ENCODE assay signal across 16 mouse cellular contexts in genomic region chr5:43845083-43845482, GRCm38 (mm10). TPM values are rescaled to one million over a fixed set of nuclear protein-coding genes. Genes with fewer than 3 reads are reported as not detected.
"Had no signal": no experiment of that assay in that cellular context is flagged by ENCODE, and none has a peak within 500 bp of the region (broad histone marks: within the 10 kb centered on the region; RNA-seq: fewer than 3 reads in every experiment).

No protein-coding gene starts in this region.

- H3K4me2 ChIP-seq: limb, embryonic 12.5 days; liver, embryonic 13.5 days; lung, embryonic 15.5 days; midbrain, embryonic 11.5 days; stomach, embryonic 15.5 days had no signal

- H3K27me3 ChIP-seq: limb, embryonic 12.5 days; liver, embryonic 13.5 days; lung, embryonic 15.5 days; stomach, embryonic 15.5 days had no signal

- H3K4me1 ChIP-seq: liver, embryonic 13.5 days; stomach, embryonic 15.5 days had no signal

- DNase-seq: kidney, postnatal 10 days; kidney, postnatal 4 days; liver; liver, embryonic 13.5 days; liver, postnatal 0 days; lung, postnatal 14 days had no signal

- H3K9ac ChIP-seq: limb, embryonic 12.5 days; liver, embryonic 13.5 days; liver, postnatal 0 days; lung, embryonic 15.5 days; stomach, embryonic 15.5 days had no signal

- H3K9me3 ChIP-seq: lung, embryonic 15.5 days; stomach, embryonic 15.5 days had no signal

- H3K36me3 ChIP-seq: limb, embryonic 12.5 days; liver, embryonic 13.5 days; lung, embryonic 15.5 days; stomach, embryonic 15.5 days had no signal

- ATAC-seq: liver, postnatal 0 days; midbrain, embryonic 16.5 days had no signal

- H3K4me3 ChIP-seq: layer of hippocampus, adult 2 months; limb, embryonic 12.5 days; liver, embryonic 13.5 days; lung, embryonic 15.5 days; megakaryocyte, embryonic 14.5 days; stomach, embryonic 15.5 days had no signal

- H3K27ac ChIP-seq: layer of hippocampus, adult 2 months; limb, embryonic 12.5 days; liver, embryonic 13.5 days; lung, embryonic 15.5 days; macrophage; stomach, embryonic 15.5 days had no signal

RNA-seq across cellular contexts. Expression of gene Bst1, which starts 26.4 kb away (rescaled TPM):
- total RNA-seq: layer of hippocampus, adult 2 months; left cerebral cortex, postnatal 36 days had no signal
- polyA plus RNA-seq: limb, embryonic 12.5 days; midbrain, embryonic 11.5 days; neural tube, embryonic 14.5 days had no signal
